Mouse (Mus musculus) left cerebral cortex, postnatal 10 days (tissue): Measurements from ENCODE around the gene Coro1b. TPM values are rescaled to one million over a fixed set of nuclear protein-coding genes. Genes with fewer than 3 reads are reported as not detected.
A peak's percentile ranks its signal among the peaks of the same experiment; 100 is the strongest.
"Not testable (repeated sequence)": the region's sequence is repeated elsewhere in the genome, so short reads cannot be mapped to it uniquely, and the experiment has no call there.

ENCODE experiments used
- DNase-seq, 2 experiments: peaks; one replicate each; pipeline ENCODE4 v3.0.0; 2021 to 2022; ENCODE audit warnings: low spot score in 2 of 2, mixed read lengths in 1 of 2; ENCODE audit errors: extremely low spot score in 1 of 2
- intact Hi-C: fragments of 180-260 bp; cut with DNase I; formaldehyde crosslinking; loops from one replicate; pipeline ENCODE4 v1.15.1; 2025
- total RNA-seq, 2 experiments: library from RNA; stranded (reverse); gene quantifications; 2 replicates each; pipeline ENCODE4 v1.2.3; 2021

Coro1b gene
- total RNA-seq, 2 experiments from 2014 or later, result 80.4 to 92.7 TPM

DNA sequence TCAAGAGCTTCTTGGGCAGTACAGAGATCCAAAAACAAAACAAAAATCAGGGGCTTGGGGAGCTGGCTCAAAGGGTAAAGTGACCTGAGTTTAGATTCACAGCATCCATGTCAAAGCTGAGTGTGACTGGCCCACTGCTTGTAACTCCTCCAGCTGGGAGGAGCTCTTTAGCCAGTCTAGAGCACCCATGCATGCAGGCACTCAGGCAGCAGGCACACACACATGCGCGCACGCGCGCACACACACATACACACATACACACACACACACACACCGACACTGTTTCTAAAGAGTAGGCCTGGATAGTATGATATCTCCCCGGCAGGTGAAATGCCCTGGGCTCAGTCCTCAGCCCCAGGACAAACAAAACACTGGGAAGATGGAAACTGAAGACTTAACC is 31.4 kb upstream of the Coro1b start:
- intact Hi-C loops, result no loop called here
- no peak for DNase-seq

DNA sequence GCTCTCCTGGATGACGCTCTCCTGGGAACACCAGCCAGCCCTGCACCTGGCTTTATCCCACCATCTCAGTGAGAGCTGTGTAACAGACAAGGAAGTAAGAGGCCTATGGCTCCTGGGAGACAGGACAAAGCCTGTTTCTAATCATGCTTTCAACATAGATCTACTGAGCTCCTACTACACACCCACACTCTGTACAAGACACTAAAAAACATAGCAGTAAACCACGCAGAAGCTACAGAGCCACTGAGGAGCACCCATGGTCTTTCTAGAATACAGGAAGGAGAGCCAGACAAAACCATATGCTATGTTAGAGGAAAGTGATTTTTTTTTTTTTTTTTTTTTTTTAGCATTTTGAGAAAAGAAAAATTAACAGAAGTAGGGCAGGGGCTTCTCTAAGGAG is 30.1 kb upstream of the Coro1b start:
- intact Hi-C loops, result no loop called here
- no peak for DNase-seq

DNA sequence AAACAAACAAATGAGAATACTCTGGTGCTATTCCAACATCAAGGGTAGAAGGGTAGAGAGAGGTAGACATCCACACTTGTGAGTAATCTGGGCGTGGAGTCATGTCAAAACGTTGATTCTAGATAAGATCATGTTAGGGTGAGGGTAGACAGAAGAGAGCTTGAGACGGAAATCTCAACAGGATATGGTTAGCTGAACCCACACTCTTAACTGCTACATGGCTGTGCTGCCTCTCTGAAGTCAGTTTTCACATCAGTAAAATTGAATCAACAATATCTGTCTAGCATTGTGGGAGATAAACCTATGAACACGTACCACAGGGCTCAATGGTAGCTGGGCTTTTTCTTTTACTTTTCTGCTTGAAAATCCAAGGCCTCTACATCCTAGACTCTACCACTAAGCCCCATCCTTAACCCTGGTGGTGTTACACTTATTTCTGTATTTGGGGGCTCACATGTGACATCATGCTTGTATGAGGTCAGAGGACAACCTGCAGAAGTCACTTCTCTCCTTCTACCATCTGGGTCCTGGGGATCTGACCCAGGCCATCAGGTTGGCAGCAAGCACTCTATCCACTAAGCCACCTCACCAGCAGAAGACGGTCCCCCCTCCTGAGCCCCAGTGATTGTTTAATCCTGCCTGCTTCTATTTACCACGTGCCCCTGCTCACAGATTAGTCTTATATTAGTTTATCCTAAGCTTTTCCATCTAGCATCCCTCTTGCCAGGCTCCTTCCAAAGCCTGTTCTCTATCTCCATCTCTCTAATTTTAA is 28.5 kb upstream of the Coro1b start:
- intact Hi-C loops, result no loop called here
- DNase-seq, result no peak

DNA sequence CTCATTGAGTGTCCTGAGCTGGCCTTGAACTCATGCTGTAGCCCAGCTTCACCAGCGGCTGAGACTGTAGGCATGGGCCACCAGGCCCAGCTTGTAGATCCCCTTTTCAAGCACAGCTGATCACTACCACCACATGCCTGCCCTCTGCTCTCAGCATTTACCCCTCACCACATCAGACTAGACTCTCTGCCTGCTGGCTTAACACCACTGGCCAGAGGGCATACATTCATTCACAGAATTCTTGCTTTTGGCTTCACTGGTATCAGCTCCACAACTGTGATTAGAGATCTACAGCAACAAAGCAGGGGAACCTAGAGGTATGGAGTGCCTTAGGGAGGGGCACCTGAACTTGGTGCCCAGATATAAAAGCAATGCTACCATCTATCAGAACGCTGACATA is 27.9 kb upstream of the Coro1b start:
- no peak for DNase-seq
- intact Hi-C loops, result no loop called here

DNA sequence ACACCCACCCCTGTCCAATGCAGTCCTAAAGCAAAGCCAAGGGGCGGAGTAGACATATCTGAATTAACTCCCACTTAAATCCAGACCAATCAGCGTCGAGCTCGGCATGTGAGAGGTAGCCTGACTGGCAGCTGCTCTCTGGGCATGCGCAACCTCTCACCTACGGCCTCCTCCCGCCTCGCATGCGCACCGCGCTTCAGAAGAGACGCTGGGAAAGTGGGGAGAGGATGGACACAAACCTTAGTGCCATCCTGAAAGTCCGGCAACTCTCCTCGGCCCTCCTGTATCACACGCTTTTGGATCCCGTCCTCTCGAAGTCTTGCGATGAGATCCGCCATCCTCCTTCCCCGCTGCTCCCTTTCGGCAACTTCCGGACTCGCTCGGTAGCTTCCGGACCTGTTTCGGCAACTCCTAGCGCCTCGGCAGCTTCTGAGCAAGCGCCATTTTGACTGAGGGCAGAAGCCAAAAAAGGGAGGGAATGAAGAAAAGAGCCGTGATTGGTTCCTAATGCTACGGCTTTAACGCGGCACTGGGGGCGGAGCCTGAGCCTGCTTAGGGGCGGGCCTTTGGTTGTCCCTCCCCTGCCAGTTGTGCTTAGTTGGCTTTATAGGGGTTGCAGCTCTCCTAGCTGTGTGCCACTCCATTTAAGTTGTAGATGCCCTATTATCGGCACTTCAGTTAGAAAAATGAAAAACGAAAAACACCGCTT is 27.2 kb upstream of the Coro1b start:
- intact Hi-C loops, result no loop called here

DNA sequence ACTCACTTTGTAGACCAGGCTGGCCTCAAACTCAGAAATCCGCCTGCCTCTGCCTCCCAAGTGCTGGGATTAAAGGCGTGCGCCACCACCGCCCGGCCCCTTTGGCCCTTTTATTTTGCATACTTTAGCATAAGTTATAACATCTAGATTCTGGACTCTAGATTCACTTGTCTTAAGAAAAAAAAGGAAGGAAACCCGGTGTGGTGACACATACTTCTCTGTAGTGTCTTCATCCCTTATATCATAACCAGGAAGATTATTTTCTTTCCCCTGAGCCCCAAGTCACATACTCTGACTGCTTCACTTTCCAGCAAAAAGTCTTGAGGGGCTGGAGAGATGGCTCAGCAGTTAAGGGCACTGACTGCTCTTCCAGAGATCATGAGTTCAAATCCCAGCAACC is 26.5 kb upstream of the Coro1b start:
- intact Hi-C loops, DNase-seq: not testable (repeated sequence)

More for the DNA sequence above, 27.2 kb upstream of the Coro1b start:
- peak; percentile 98 for DNase-seq

DNA sequence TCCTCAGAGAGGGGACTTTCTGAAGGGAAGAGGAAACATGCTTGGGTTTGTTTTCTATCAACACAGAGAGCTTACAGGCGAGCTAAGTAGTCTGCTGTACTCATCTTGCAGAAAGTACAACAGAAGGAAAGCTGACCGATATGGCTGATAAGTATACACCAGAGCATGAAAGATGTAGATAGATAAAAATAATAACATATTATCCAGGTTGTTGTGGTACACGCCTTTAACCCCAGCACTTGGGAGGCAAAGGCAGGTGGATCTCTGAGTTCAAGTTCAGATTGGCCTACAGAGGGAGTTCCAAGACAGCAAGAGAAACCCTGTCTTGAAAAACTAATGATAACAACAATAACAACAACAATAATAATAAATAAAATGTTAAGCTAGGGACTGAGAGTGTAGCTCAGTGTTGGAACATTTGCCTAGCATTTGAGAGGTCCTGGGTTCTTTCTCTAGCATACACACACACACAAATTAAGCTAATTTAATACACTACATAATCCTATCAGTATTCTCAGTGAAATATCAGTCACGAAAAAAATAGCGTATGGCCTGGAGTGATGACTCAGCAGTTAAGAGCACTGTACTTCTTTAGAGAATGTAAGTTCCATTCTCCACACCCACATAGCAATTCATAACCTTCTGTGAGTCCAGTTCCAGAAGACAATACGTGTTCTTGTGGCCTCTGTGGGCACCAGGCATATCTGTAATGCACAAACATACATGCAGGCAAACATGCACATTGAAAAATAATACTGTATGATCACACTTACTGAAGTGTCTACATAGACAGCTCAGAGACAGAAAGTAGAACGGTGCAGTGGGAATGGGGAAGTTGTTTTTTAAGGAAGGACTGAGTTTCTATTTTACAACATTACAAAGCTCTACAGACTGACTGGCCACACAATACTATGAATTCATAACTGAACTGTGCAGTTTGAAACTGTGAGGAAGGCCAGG is 25.7 kb upstream of the Coro1b start:
- intact Hi-C loops, result no loop called here
- DNase-seq, result no peak

DNA sequence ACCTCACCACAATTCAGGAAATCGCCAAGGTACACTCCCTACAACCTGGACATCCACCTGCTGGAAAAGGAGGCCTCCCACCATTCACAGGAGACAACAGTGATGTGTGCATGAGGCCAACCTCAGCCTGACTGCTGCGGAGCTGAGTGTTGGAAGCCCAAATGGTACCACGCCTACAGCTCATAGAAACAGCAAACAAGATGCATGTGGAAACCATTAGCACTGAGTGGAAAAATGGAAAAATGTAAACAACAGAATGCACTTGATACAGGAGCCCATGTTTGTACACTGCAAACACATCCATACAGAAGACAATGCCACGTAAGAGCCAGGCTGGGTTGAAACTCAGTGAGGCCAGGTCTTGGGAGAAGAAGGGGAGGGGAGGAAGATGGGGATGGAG is 24.0 kb upstream of the Coro1b start:
- intact Hi-C loops, result no loop called here
- DNase-seq, result no peak

DNA sequence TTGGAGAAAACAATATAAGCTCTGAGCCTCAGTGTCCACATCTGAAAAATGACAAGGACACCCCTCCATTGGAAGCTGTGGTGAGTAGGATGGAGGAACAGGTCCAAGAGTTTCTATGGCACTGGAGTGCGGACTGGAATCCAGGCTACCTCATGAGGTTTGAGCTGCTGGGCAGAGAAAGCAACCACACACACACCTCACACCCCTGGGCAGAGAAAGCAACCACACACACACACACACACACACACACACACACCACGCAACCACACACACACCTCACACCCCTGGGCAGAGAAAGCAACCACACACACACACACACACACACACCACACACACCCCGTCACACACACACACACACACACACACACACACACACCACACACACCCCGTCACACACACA is 23.2 kb upstream of the Coro1b start:
- intact Hi-C loops, result loop anchor here (5.0 kb wide), 1 partner anchor 77 kb away; the partner anchor contains the start of gene Rad9a
- not testable (repeated sequence) for DNase-seq

DNA sequence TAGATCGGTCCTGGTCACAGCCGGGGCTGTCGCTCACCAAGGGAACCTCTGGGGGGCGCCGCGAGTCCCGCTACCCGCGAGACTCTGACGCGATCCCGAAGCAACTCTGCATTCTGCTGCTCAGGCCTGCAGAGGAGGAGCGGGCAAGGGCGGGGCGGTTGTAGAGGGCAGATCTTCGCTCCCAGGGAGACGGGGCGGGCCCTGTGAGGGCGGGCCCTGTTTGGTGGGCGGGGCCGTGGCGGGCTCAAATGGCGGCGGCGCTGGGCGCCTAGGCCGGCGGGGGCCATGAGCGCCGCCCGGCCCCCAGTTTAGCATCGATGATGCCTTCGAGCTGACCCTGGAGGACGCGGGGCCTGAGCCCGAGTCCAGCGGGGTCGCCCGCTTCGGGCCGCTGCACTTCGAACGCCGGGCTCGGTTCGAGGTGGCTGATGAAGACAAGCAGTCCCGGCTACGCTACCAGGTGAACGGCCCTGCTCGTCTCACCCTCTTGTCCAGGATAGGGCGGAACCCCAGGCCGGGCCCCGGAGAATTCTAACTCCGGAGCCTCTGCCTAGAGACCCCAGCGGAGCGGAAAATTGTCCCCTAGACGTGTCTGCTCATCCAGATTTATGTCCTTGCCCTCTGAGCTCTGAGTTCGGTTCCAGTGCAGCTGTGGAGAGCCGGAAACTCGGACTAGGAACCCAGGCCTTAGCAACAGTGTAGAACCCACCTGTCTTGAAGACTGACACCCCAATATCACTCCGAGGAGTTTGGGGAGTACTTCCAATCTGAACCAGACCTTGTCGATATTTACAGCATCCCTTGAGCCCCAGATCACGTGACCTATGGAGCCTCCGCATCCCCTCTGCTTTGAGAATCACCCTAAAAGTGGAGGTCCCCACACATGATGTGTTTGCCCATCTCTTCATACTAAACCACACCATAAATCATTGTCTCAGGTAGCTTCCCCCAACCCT is 22.4 kb upstream of the Coro1b start, which contains the start of gene Aip:
Gene Aip (minus strand): TSS at position 118 of the 956 bp plus-strand sequence.
- intact Hi-C loops, result loop anchor here (5.0 kb wide), 1 partner anchor 76 kb away; the partner anchor contains the start of gene Rad9a
- peak; percentile 97 to 100 for DNase-seq

DNA sequence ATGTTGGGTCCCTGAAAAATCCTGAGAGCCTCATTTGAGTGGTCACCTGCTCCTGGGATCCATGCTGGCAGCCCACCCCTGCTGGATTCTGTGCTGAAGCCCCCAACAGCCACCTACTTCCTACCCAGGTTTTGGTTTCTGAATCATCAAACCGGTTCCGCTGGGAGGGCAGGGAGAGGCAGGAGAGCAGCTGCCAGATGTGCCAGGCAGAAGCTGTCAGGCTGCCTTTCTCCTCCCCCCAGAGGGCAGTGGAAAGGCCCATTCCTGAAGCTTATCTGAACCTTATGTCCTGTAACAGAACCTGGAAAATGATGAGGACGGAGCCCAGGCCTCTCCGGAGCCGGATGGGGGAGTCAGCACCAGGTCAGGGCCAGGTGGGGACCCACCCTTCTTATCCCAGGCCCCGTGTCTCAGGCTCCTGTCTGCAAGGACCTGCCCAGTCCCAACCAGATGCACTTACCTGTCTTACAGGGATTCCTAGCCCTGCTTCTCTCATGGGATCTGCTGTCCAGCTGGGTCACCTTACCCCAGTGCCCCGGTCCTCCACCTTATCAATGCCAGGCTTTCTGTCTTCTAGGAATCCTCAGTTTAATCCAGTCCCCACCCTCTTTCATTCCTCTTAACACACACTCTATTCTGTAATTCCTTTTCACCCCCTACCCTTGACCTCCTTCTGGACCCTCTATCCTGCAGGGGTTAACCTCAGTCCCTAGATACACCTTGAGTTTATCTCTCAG is 21.5 kb upstream of the Coro1b start:
- intact Hi-C loops, result loop anchor here (5.0 kb wide), 1 partner anchor 75 kb away; the partner anchor contains the start of gene Rad9a
- DNase-seq, result no peak

DNA sequence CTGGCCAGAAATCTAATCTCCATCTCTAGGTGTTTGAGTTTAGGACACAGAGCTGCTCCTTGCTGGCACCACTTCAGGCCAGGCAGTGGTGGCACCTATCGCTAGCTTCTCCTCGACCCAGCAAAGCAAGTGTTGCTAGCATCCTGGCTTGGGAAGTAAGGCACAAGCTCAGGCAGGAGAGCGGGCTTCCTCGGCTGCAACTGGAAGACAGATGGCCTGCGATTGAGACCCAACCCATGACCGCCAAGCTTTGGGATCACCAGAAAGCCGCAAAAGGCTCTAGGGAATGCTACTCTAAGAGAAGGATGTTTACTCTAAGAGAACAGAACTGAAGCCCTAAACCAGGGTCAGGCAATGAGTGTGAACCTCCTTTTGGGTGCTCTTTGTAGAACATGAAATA is 19.0 kb upstream of the Coro1b start:
- DNase-seq, result no peak
- intact Hi-C loops, result loop anchor here (5.0 kb wide), 1 partner anchor 73 kb away; the partner anchor contains the start of gene Rad9a

DNA sequence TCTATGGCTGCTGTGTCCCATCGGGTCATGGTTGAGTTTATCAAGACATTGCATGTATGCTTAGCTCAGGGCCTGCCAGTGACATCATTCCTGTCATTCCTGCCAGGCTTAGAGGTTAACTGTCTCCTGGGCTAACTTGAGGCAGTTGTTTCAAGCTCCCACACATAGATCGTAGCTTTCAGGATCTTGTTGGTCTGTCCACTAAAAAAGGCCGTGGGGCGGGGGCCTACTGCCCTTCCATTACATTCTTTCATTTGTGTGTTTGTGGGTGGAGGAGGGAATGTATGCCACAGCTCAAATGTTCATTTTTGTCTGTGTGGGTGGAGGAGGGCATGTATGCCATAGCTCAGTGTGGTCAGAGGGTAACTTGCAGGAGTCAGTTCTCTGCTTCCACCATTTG is 18.3 kb upstream of the Coro1b start:
- DNase-seq, result no peak
- intact Hi-C loops, result no loop called here

DNA sequence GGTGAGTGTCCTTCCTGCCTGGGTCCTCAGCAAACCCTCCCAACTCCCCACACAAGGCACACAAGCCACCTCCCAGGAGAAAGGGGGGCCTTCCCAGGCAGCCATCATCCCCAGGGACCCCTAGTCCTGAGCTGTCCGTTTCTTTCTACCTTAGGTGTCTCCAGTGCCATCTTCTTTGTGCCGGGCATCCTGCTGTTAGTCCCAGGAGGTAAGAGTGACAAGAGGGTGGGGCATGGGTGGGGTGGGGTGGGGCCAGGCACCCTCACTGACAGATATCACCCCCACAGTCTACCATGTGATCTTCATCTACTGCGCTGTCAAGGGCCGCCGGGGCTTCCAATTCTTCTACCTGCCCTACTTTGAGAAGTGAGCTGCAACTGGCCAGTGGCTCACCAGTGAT is 17.3 kb upstream of the Coro1b start:
- intact Hi-C loops, result no loop called here
- DNase-seq, result no peak

DNA sequence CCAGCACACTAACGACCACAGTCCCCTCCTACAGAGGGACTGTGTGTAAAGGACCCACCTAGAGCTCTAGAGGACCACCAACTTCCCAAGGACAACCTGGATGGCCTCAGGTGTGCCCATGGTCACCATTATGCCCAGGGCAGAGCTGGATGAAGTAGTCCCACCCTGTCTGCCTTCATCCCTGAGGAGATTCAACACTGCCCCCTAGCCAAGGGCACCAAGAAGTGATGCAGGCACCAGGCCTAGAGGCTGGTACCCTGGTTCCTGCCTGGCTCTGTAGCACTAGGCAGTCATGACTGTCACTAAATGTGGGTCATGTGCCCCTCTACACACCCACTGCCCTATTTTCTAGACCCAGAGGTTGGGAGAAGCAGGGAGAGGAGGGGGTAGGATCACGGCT is 16.7 kb upstream of the Coro1b start:
- no peak for DNase-seq
- intact Hi-C loops, result no loop called here

DNA sequence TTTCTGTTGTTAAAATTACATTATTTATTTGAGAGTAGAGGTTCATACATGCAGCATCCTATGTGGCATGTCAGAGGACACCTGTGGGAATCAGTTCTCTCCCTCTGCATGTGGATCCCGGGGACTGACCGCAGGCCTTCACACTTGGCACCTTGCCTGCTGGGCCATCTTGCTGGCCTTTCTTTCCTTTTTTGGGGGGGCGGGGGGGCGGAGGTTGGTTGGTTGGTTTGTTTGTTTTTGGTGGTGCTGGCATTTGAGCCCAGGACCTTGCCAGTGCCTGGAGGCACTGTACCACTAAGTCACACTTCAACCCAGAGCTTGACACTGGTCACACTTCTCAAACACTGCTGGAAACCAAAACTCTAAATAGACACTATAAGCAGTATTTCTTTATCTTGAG is 14.1 kb upstream of the Coro1b start:
- intact Hi-C loops, result no loop called here
- peak in 1 of 2 experiments; percentile 32 for DNase-seq

DNA sequence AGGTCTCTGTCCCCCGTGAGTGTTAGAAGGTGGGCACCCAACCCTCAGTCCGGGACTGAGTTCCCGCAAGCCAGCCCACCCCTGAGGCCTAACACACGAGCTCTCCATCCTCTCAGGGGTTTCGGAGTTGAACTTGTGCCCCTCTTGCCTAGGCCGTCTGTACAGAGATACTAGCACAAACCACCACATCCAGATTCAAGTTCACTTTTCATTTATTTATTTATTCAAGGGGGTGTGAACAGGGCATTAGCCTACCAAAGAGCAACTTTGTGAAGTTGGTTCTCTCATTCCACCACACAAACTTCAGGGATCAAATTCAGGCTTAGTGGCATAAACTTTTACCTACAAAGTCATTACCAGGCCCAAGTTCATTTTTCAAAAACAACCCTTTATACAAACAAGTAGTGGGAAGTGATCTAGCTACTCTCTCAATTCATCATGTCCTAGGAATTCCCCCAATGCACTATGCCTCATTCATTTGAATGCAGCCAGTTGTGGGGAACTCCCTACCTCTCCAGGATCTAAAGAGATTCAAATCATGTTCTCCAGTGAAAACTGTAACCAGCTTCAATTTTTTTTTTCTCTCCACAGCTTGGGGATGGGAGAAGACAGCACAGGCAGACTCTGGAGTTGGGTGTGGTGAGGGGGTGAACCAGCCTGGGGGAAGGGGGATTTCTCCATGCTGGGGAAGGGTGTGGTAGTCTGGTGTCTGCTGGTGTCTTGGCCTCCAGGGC is 13.0 kb upstream of the Coro1b start:
- intact Hi-C loops, result not testable (repeated sequence)
- peak in 1 of 2 experiments; percentile 15 for DNase-seq
